Mouse (Mus musculus) G1E (cell line): ENCODE results near the gene Il23a. TPM values are rescaled to one million over a fixed set of nuclear protein-coding genes. Genes with fewer than 3 reads are reported as not detected.

ENCODE experiments used
- ATAC-seq: 2 replicates; pipeline ENCODE4 v1.8.0; 2016; ENCODE audit warnings: mild to moderate bottlenecking; ENCODE audit not compliant: insufficient number of reproducible peaks, poor library complexity, low FRiP score, severe bottlenecking; ENCODE audit errors: extremely low read depth
- DNase-seq: peaks from one replicate; pipeline ENCODE4 v3.0.0; 2012; ENCODE audit warnings: low spot score
- H3K27me3 ChIP-seq: 2 replicates; pipeline ENCODE4 v1.6.1; 2012; ENCODE audit warnings: mild to moderate bottlenecking, low read length, inconsistent platforms; ENCODE audit not compliant: insufficient read depth
- H3K36me3 ChIP-seq: replicated peaks from 2 replicates; pipeline ENCODE3; 2012; ENCODE audit warnings: mild to moderate bottlenecking, inconsistent platforms
- H3K4me1 ChIP-seq: 2 replicates; pipeline ENCODE4 v1.6.1; 2012; ENCODE audit warnings: low read depth, low read length, inconsistent platforms, mixed read lengths; ENCODE audit not compliant: insufficient read depth
- H3K4me3 ChIP-seq: 2 replicates; pipeline ENCODE4 v1.5.1; 2012; ENCODE audit warnings: low read depth, mild to moderate bottlenecking, inconsistent platforms, low read length, moderate library complexity, mixed read lengths
- H3K9me3 ChIP-seq: replicated peaks from 2 replicates; pipeline ENCODE4 v1.6.1; 2012; ENCODE audit warnings: inconsistent platforms
- CTCF ChIP-seq: IDR thresholded peaks from 2 replicates; pipeline ENCODE4 v1.5.1; 2012; ENCODE audit warnings: low read depth, low read length, inconsistent platforms, mixed read lengths
- GATA1 ChIP-seq: IDR thresholded peaks from 2 replicates; pipeline ENCODE4 v1.6.1; 2012; ENCODE audit warnings: borderline replicate concordance, low read length, inconsistent platforms, mixed read lengths
- GATA2 ChIP-seq: IDR thresholded peaks from 2 replicates; pipeline ENCODE4 v1.6.1; 2012; ENCODE audit warnings: low read depth, low read length, inconsistent platforms, borderline replicate concordance
- POLR2AphosphoS5 ChIP-seq: IDR thresholded peaks from 2 replicates; pipeline ENCODE4 v1.6.1; 2012; ENCODE audit warnings: low read depth, low read length, inconsistent platforms; ENCODE audit not compliant: insufficient replicate concordance
- TAL1 ChIP-seq: conservative IDR thresholded peaks from 2 replicates; pipeline ENCODE4 v1.6.1; 2012; ENCODE audit warnings: low read depth, low read length, inconsistent platforms, mixed read lengths
- polyA plus RNA-seq: library from polyadenylated mRNA; stranded (reverse); fragments of >175 nt; gene quantifications from 2 replicates; pipeline ENCODE4 v1.2.3, GENCODE M21; 2012
- total RNA-seq, 2 experiments: library from RNA; stranded (forward) in 1 of 2; stranded (reverse) in 1 of 2; fragments of 200-1000 nt in 1 of 2; fragments of >200 nt in 1 of 2; fragmentation: Nextera tagmentation in 1 of 2; gene quantifications; 2 replicates each; pipeline ENCODE4 v1.2.3; 2014 to 2017

Il23a gene
- total and polyA plus RNA-seq, 3 experiments = 0.03 to 0.16 TPM; not detected in 1

GRCm38 (mm10) chr10:128250565-128250964 is 48.0 kb downstream of the Il23a start:
- no peak overlapping the region for H3K4me3 ChIP-seq
- no peak for TF ChIP-seq GATA2
- TF ChIP-seq CTCF = no peak
- no peak for TF ChIP-seq TAL1
- TF ChIP-seq POLR2AphosphoS5 = no peak
- TF ChIP-seq GATA1 = no peak
- H3K9me3 ChIP-seq = no peaks in the 10 kb centered on the region
- H3K4me1 ChIP-seq = no peaks in the 10 kb centered on the region
- DNase-seq (no peak), ATAC-seq (no peak)
- no peaks in the 10 kb centered on the region for H3K27me3 ChIP-seq
- H3K36me3 ChIP-seq = peaks cover 84% of the 10 kb centered on the region

DNA sequence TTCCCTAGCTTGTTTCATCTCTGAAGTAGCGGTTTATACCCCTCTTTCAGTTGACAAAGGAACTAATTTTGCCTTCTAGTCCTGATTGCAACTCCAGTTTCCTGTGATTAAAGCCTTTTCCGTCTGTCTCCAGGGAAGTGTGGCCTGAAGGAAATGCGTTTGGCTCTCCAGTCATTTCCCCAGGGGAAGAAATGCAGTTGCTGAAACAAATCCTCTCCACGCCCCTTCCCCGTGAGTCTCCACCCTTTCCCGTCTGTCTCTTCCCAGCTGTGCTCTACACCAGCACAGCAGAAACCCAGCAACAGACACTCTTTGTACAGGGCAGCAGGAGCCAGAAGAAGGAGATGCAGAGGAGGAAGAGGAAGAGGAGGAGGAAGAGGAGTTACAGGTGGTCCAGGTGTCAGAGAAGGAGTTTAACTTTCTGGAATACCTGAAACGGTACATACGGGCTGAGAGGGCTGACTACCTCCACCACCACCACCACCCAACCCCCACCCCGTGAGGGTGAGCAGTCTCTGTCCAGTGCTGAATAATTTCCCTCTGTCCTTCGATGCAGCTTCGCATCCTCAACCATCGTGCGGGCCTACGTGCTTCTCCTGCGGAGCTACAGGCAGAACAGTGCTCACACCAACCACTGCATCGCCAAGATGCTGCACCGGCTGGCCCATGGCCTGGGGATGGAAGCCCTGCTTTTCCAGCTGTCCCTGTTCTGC is 51.4 kb downstream of the Il23a start:
- ATAC-seq (no peak), DNase-seq (no peak)
- no peak for TF ChIP-seq TAL1
- TF ChIP-seq GATA2 = no peak
- no peak for TF ChIP-seq CTCF
- TF ChIP-seq GATA1 = no peak
- TF ChIP-seq POLR2AphosphoS5 = no peak
- H3K4me3 ChIP-seq = no peak overlapping the region
- H3K9me3 ChIP-seq = no peaks in the 10 kb centered on the region
- no peaks in the 10 kb centered on the region for H3K4me1 ChIP-seq
- no peaks in the 10 kb centered on the region for H3K27me3 ChIP-seq
- peaks cover 100% of the 10 kb centered on the region for H3K36me3 ChIP-seq

Other genes with a start within 250 kb of the Il23a start
Only the 20 nearest of the 24 such genes appear.
- 102 and 116 TPM in 2 replicates for gene Baz2a, start 207.2 kb downstream of the Il23a start, total RNA-seq (2014; fragmentation: Nextera tagmentation)
- gene Baz2a, start 207.2 kb downstream of the Il23a start, total RNA-seq (2017) = 14.8 and 16.6 TPM in 2 replicates
- gene Baz2a, start 207.2 kb downstream of the Il23a start, polyA plus RNA-seq = 24.8 and 34.7 TPM in 2 replicates
- 28.1 and 32.1 TPM in 2 replicates for gene Rbms2, start 118.5 kb downstream of the Il23a start, total RNA-seq (2014; fragmentation: Nextera tagmentation)
- 7.1 and 8.3 TPM in 2 replicates for gene Rbms2, start 118.5 kb downstream of the Il23a start, total RNA-seq (2017)
- 9.3 and 11.3 TPM in 2 replicates for gene Rbms2, start 118.5 kb downstream of the Il23a start, polyA plus RNA-seq
- 10.7 and 15.0 TPM in 2 replicates for gene Gls2, start 104.3 kb downstream of the Il23a start, total RNA-seq (2014; fragmentation: Nextera tagmentation)
- gene Gls2, start 104.3 kb downstream of the Il23a start, total RNA-seq (2017) = 4.0 and 5.3 TPM in 2 replicates
- gene Gls2, start 104.3 kb downstream of the Il23a start, polyA plus RNA-seq = 11.1 and 14.6 TPM in 2 replicates
- 11.5 and 13.9 TPM in 2 replicates for gene Spryd4, start 86.9 kb downstream of the Il23a start, total RNA-seq (2014; fragmentation: Nextera tagmentation)
- gene Spryd4, start 86.9 kb downstream of the Il23a start, total RNA-seq (2017) = 18.8 and 23.3 TPM in 2 replicates
- 3.2 and 4.4 TPM in 2 replicates for gene Spryd4, start 86.9 kb downstream of the Il23a start, polyA plus RNA-seq
- not detected in 2 replicates for gene Mip, start 72.9 kb downstream of the Il23a start, total RNA-seq (2014; fragmentation: Nextera tagmentation)
- gene Mip, start 72.9 kb downstream of the Il23a start, total RNA-seq (2017) = 0.05 TPM in 1 of 2 replicates, not detected in the other
- gene Mip, start 72.9 kb downstream of the Il23a start, polyA plus RNA-seq = 0.02 TPM in 1 of 2 replicates, not detected in the other
- gene Timeless, start 66.7 kb downstream of the Il23a start, total RNA-seq (2014; fragmentation: Nextera tagmentation) = 28.1 and 32.6 TPM in 2 replicates
- 43.8 and 61.4 TPM in 2 replicates for gene Timeless, start 66.7 kb downstream of the Il23a start, total RNA-seq (2017)
- gene Timeless, start 66.7 kb downstream of the Il23a start, polyA plus RNA-seq = 44.2 and 46.7 TPM in 2 replicates
- not detected in 2 replicates for gene Apon, start 44.7 kb downstream of the Il23a start, total RNA-seq (2014; fragmentation: Nextera tagmentation)
- 0.17 and 0.27 TPM in 2 replicates for gene Apon, start 44.7 kb downstream of the Il23a start, total RNA-seq (2017)
- gene Apon, start 44.7 kb downstream of the Il23a start, polyA plus RNA-seq = 0.04 TPM in 1 of 2 replicates, not detected in the other
- gene Apof, start 30.1 kb downstream of the Il23a start, total RNA-seq (2014; fragmentation: Nextera tagmentation) = not detected in 2 replicates
- gene Apof, start 30.1 kb downstream of the Il23a start, total RNA-seq (2017) = 0.12 and 0.16 TPM in 2 replicates
- gene Apof, start 30.1 kb downstream of the Il23a start, polyA plus RNA-seq = not detected in 2 replicates
- gene Stat2, start 28.2 kb downstream of the Il23a start, total RNA-seq (2014; fragmentation: Nextera tagmentation) = 23.3 and 24.5 TPM in 2 replicates
- 15.0 and 16.7 TPM in 2 replicates for gene Stat2, start 28.2 kb downstream of the Il23a start, total RNA-seq (2017)
- gene Stat2, start 28.2 kb downstream of the Il23a start, polyA plus RNA-seq = 10.0 and 10.7 TPM in 2 replicates
- 23.2 and 30.2 TPM in 2 replicates for gene Pan2, start 4.6 kb upstream of the Il23a start, total RNA-seq (2014; fragmentation: Nextera tagmentation)
- gene Pan2, start 4.6 kb upstream of the Il23a start, total RNA-seq (2017) = 13.8 TPM in 2 replicates
- 3.4 and 3.6 TPM in 2 replicates for gene Pan2, start 4.6 kb upstream of the Il23a start, polyA plus RNA-seq
- gene Cnpy2, start 23.7 kb upstream of the Il23a start, total RNA-seq (2014; fragmentation: Nextera tagmentation) = 57.9 and 91.2 TPM in 2 replicates
- gene Cnpy2, start 23.7 kb upstream of the Il23a start, total RNA-seq (2017) = 74.0 and 77.3 TPM in 2 replicates
- 60.5 and 74.4 TPM in 2 replicates for gene Cnpy2, start 23.7 kb upstream of the Il23a start, polyA plus RNA-seq
- gene Cs, start 39.0 kb upstream of the Il23a start, total RNA-seq (2014; fragmentation: Nextera tagmentation) = 323 and 337 TPM in 2 replicates
- gene Cs, start 39.0 kb upstream of the Il23a start, total RNA-seq (2017) = 175 and 181 TPM in 2 replicates
- 21.6 and 56.6 TPM in 2 replicates for gene Cs, start 39.0 kb upstream of the Il23a start, polyA plus RNA-seq
- gene Coq10a, start 70.2 kb upstream of the Il23a start, total RNA-seq (2014; fragmentation: Nextera tagmentation) = 28.8 and 29.8 TPM in 2 replicates
- 24.9 and 27.4 TPM in 2 replicates for gene Coq10a, start 70.2 kb upstream of the Il23a start, total RNA-seq (2017)
- 7.3 and 8.7 TPM in 2 replicates for gene Coq10a, start 70.2 kb upstream of the Il23a start, polyA plus RNA-seq
- 72.9 and 80.4 TPM in 2 replicates for gene Ankrd52, start 78.4 kb upstream of the Il23a start, total RNA-seq (2014; fragmentation: Nextera tagmentation)
- 5.9 and 6.6 TPM in 2 replicates for gene Ankrd52, start 78.4 kb upstream of the Il23a start, total RNA-seq (2017)
- gene Ankrd52, start 78.4 kb upstream of the Il23a start, polyA plus RNA-seq = 68.3 and 75.9 TPM in 2 replicates
- not detected in 2 replicates for gene Slc39a5, start 102.5 kb upstream of the Il23a start, total RNA-seq (2014; fragmentation: Nextera tagmentation)
- gene Slc39a5, start 102.5 kb upstream of the Il23a start, total RNA-seq (2017) = not detected in 2 replicates
- gene Slc39a5, start 102.5 kb upstream of the Il23a start, polyA plus RNA-seq = not detected in 2 replicates
- 121 and 148 TPM in 2 replicates for gene Nabp2, start 112.7 kb upstream of the Il23a start, total RNA-seq (2014; fragmentation: Nextera tagmentation)
- 34.2 and 37.3 TPM in 2 replicates for gene Nabp2, start 112.7 kb upstream of the Il23a start, total RNA-seq (2017)
- 152 and 197 TPM in 2 replicates for gene Nabp2, start 112.7 kb upstream of the Il23a start, polyA plus RNA-seq
- 21.7 and 26.8 TPM in 2 replicates for gene Rnf41, start 112.9 kb upstream of the Il23a start, total RNA-seq (2014; fragmentation: Nextera tagmentation)
- gene Rnf41, start 112.9 kb upstream of the Il23a start, total RNA-seq (2017) = 16.6 and 17.8 TPM in 2 replicates
- 11.7 and 14.6 TPM in 2 replicates for gene Rnf41, start 112.9 kb upstream of the Il23a start, polyA plus RNA-seq
- 100 and 109 TPM in 2 replicates for gene Smarcc2, start 160.5 kb upstream of the Il23a start, total RNA-seq (2014; fragmentation: Nextera tagmentation)
- 36.3 and 47.4 TPM in 2 replicates for gene Smarcc2, start 160.5 kb upstream of the Il23a start, total RNA-seq (2017)
- gene Smarcc2, start 160.5 kb upstream of the Il23a start, polyA plus RNA-seq = 153 and 174 TPM in 2 replicates
- gene Myl6, start 195.4 kb upstream of the Il23a start, total RNA-seq (2014; fragmentation: Nextera tagmentation) = 207 and 266 TPM in 2 replicates
- gene Myl6, start 195.4 kb upstream of the Il23a start, total RNA-seq (2017) = 1,414 and 1,457 TPM in 2 replicates
- gene Myl6, start 195.4 kb upstream of the Il23a start, polyA plus RNA-seq = 273 and 359 TPM in 2 replicates
- gene Myl6b, start 199.9 kb upstream of the Il23a start, total RNA-seq (2014; fragmentation: Nextera tagmentation) = 11.4 and 13.1 TPM in 2 replicates
- gene Myl6b, start 199.9 kb upstream of the Il23a start, total RNA-seq (2017) = 1.7 and 2.0 TPM in 2 replicates
- 14.7 and 17.4 TPM in 2 replicates for gene Myl6b, start 199.9 kb upstream of the Il23a start, polyA plus RNA-seq